Mouse (Mus musculus) intestine, embryonic 15.5 days (tissue): ENCODE results near the gene Gxylt1. TPM values are rescaled to one million over a fixed set of nuclear protein-coding genes. Genes with fewer than 3 reads are reported as not detected.
A peak's percentile ranks its signal among the peaks of the same experiment; 100 is the strongest.

ENCODE experiments used
- ATAC-seq: fragments of 200-750 bp; cut with Nextera tagmentation; 2 replicates; pipeline ENCODE4 v1.8.0; 2017; ENCODE audit warnings: moderate TSS enrichment, moderate library complexity
- H3K27ac ChIP-seq: fragments of 300-500 bp; sonication (generic); 2 replicates; pipeline ENCODE4 v1.5.1; 2015; ENCODE audit warnings: mild to moderate bottlenecking, inconsistent platforms
- H3K27me3 ChIP-seq: fragments of 300-500 bp; sonication (generic); replicated peaks from 2 replicates; pipeline ENCODE4 v1.6.1; 2015; ENCODE audit warnings: inconsistent platforms
- H3K36me3 ChIP-seq: fragments of 300-500 bp; sonication (generic); 2 replicates; pipeline ENCODE4 v1.6.1; 2015; ENCODE audit warnings: inconsistent platforms
- H3K4me1 ChIP-seq: fragments of 300-500 bp; sonication (generic); replicated peaks from 2 replicates; pipeline ENCODE4 v1.6.1; 2015; ENCODE audit warnings: inconsistent platforms
- H3K4me2 ChIP-seq: fragments of 300-500 bp; sonication (generic); replicated peaks from 2 replicates; pipeline ENCODE4 v1.6.1; 2015; ENCODE audit warnings: mild to moderate bottlenecking, inconsistent platforms
- H3K4me3 ChIP-seq: fragments of 300-500 bp; sonication (generic); replicated peaks from 2 replicates; pipeline ENCODE4 v1.5.1; 2015; ENCODE audit warnings: inconsistent platforms
- H3K9ac ChIP-seq: fragments of 300-500 bp; sonication (generic); 2 replicates; pipeline ENCODE4 v1.6.1; 2015; ENCODE audit warnings: inconsistent platforms
- H3K9me3 ChIP-seq: fragments of 300-500 bp; sonication (generic); 2 replicates; pipeline ENCODE4 v1.6.1; 2016; ENCODE audit warnings: inconsistent platforms
- WGBS: fragments of 180-500 bp; shearing (Covaris S2); methylation state at CpG from one replicate; pipeline ENCODE4 v1.1.7; 2015; 5-methylcytosine and 5-hydroxymethylcytosine counted together
- polyA plus RNA-seq: library from polyadenylated mRNA; unstranded; fragments of >200 nt; fragmentation: Nextera tagmentation; extraction: Ambion mirVana; gene quantifications from 2 replicates; pipeline ENCODE4 v1.2.1, GENCODE M21; 2015

Gene Gxylt1
- polyA plus RNA-seq, 1 experiment from 2014 or later, result 10.2 TPM

GRCm38 (mm10) chr15:93273788-93274678, 946 bp downstream of the Gxylt1 start:
- no peak overlapping the region for H3K27ac ChIP-seq
- H3K9me3 ChIP-seq, result no peaks in the 10 kb centered on the region
- H3K36me3 ChIP-seq, result no peaks in the 10 kb centered on the region
- peaks cover 13% of the 10 kb centered on the region; the same call in 1 of the 2 replicates for H3K4me1 ChIP-seq
- H3K4me3 ChIP-seq, result peak overlapping the region; percentile 74
- ATAC-seq, result no peak
- WGBS, result 38% methylated on average over 19 of the region's 19 CpGs
- H3K4me2 ChIP-seq, result peak overlapping the region; percentile 63
- H3K9ac ChIP-seq, result peak overlapping the region; percentile 89
- H3K27me3 ChIP-seq, result no peaks in the 10 kb centered on the region

GRCm38 (mm10) chr15:93272948-93273347, 2.0 kb downstream of the Gxylt1 start:
- Histone ChIP-seq H3K36me3 (no peaks in the 10 kb centered on the region), H3K4me3 (no peak overlapping the region), H3K27ac (no peak overlapping the region), H3K9me3 (no peaks in the 10 kb centered on the region), H3K4me1 (peaks cover 13% of the 10 kb centered on the region; the same call in 1 of the 2 replicates), H3K4me2 (peak overlapping the region; percentile 16), H3K27me3 (no peaks in the 10 kb centered on the region), H3K9ac (no peak overlapping the region)
- no peak for ATAC-seq
- 71% methylated on average over 9 of the region's 9 CpGs for WGBS

- WGBS, result 77% methylated on average over 9 of the region's 9 CpGs
- no peak overlapping the region for H3K9ac ChIP-seq
Observed at GRCm38 (mm10) chr15:93270289-93270855, 4.6 kb downstream of the Gxylt1 start.

GRCm38 (mm10) chr15:93269572-93269971, 5.4 kb downstream of the Gxylt1 start:
- ATAC-seq, result no peak
- H3K9me3 ChIP-seq, result no peaks in the 10 kb centered on the region
- no peaks in the 10 kb centered on the region for H3K27me3 ChIP-seq
- H3K4me1 ChIP-seq, result peaks cover 13% of the 10 kb centered on the region; the same call in 1 of the 2 replicates
- no peak overlapping the region for H3K27ac ChIP-seq
- H3K4me3 ChIP-seq, result no peak overlapping the region
- no peaks in the 10 kb centered on the region for H3K36me3 ChIP-seq
- H3K4me2 ChIP-seq, result no peak overlapping the region
- WGBS, result 93% methylated on average over 7 of the region's 7 CpGs
- H3K9ac ChIP-seq, result no peak overlapping the region

More at GRCm38 (mm10) chr15:93270289-93270855, 4.6 kb downstream of the Gxylt1 start:
- H3K27ac ChIP-seq, result no peak overlapping the region
- no peaks in the 10 kb centered on the region for H3K27me3 ChIP-seq
- no peak overlapping the region for H3K4me3 ChIP-seq
- H3K9me3 ChIP-seq, result no peaks in the 10 kb centered on the region
- no peak overlapping the region for H3K4me2 ChIP-seq
- no peaks in the 10 kb centered on the region for H3K36me3 ChIP-seq
- no peak for ATAC-seq
- peaks cover 13% of the 10 kb centered on the region; the same call in 1 of the 2 replicates for H3K4me1 ChIP-seq

GRCm38 (mm10) chr15:93268001-93268400, 7.0 kb downstream of the Gxylt1 start:
- Histone ChIP-seq H3K9me3 (no peaks in the 10 kb centered on the region), H3K27me3 (no peaks in the 10 kb centered on the region), H3K4me3 (no peak overlapping the region), H3K27ac (no peak overlapping the region), H3K4me1 (0 out of 2 replicates have a peak, but pooled peaks cover 5% of the 10 kb centered on the region), H3K9ac (no peak overlapping the region), H3K36me3 (no peaks in the 10 kb centered on the region), H3K4me2 (no peak overlapping the region)
- 100% methylated on average over 1 of the region's 1 CpGs for WGBS
- ATAC-seq, result no peak

- Histone ChIP-seq H3K9me3 (no peaks in the 10 kb centered on the region), H3K4me1 (0 out of 2 replicates have a peak, but pooled peaks cover 5% of the 10 kb centered on the region), H3K9ac (no peak overlapping the region), H3K36me3 (no peaks in the 10 kb centered on the region), H3K27me3 (no peaks in the 10 kb centered on the region), H3K27ac (no peak overlapping the region), H3K4me2 (no peak overlapping the region), H3K4me3 (no peak overlapping the region)
- 73% methylated on average over 8 of the region's 8 CpGs for WGBS
- ATAC-seq, result no peak
Observed at GRCm38 (mm10) chr15:93267479-93267878, 7.5 kb downstream of the Gxylt1 start.

GRCm38 (mm10) chr15:93266361-93266760, 8.6 kb downstream of the Gxylt1 start:
- no peak for ATAC-seq
- no peak overlapping the region for H3K9ac ChIP-seq
- no peak overlapping the region for H3K27ac ChIP-seq
- H3K4me1 ChIP-seq, result peaks cover 2% of the 10 kb centered on the region; the same call in 1 of the 2 replicates
- 85% methylated on average over 16 of the region's 16 CpGs for WGBS
- H3K9me3 ChIP-seq, result no peaks in the 10 kb centered on the region
- no peak overlapping the region for H3K4me3 ChIP-seq
- H3K36me3 ChIP-seq, result peaks cover 2% of the 10 kb centered on the region; the same call in 1 of the 2 replicates
- H3K27me3 ChIP-seq, result no peaks in the 10 kb centered on the region
- no peak overlapping the region for H3K4me2 ChIP-seq

GRCm38 (mm10) chr15:93265728-93266127, 9.3 kb downstream of the Gxylt1 start:
- Histone ChIP-seq H3K4me1 (peaks cover 2% of the 10 kb centered on the region; the same call in 1 of the 2 replicates), H3K27ac (no peak overlapping the region), H3K9ac (no peak overlapping the region), H3K4me3 (no peak overlapping the region), H3K27me3 (no peaks in the 10 kb centered on the region), H3K36me3 (peaks cover 8% of the 10 kb centered on the region), H3K9me3 (no peaks in the 10 kb centered on the region), H3K4me2 (no peak overlapping the region)
- WGBS, result 39% methylated on average over 2 of the region's 2 CpGs
- ATAC-seq, result no peak

- no peak overlapping the region for H3K27ac ChIP-seq
- H3K36me3 ChIP-seq, result peaks cover 8% of the 10 kb centered on the region
- no peaks in the 10 kb centered on the region for H3K9me3 ChIP-seq
- no peaks in the 10 kb centered on the region; the same call in 1 of the 2 replicates for H3K4me1 ChIP-seq
- H3K4me2 ChIP-seq, result no peak overlapping the region
- no peak overlapping the region for H3K9ac ChIP-seq
- no peak for ATAC-seq
- 72% methylated on average over 3 of the region's 3 CpGs for WGBS
- no peaks in the 10 kb centered on the region for H3K27me3 ChIP-seq
- H3K4me3 ChIP-seq, result no peak overlapping the region
Observed at GRCm38 (mm10) chr15:93265231-93265630, 9.7 kb downstream of the Gxylt1 start.

- WGBS, result 86% methylated on average over 3 of the region's 3 CpGs
- no peak overlapping the region for H3K27ac ChIP-seq
- H3K36me3 ChIP-seq, result peaks cover 8% of the 10 kb centered on the region
- no peak for ATAC-seq
- H3K4me2 ChIP-seq, result no peak overlapping the region
- H3K4me3 ChIP-seq, result no peak overlapping the region
- H3K27me3 ChIP-seq, result no peaks in the 10 kb centered on the region
- H3K4me1 ChIP-seq, result no peaks in the 10 kb centered on the region; the same call in 1 of the 2 replicates
- no peaks in the 10 kb centered on the region for H3K9me3 ChIP-seq
- H3K9ac ChIP-seq, result no peak overlapping the region
Observed at GRCm38 (mm10) chr15:93264221-93264620, 10.8 kb downstream of the Gxylt1 start.

GRCm38 (mm10) chr15:93263566-93263965, 11.4 kb downstream of the Gxylt1 start:
- Histone ChIP-seq H3K27me3 (no peaks in the 10 kb centered on the region), H3K4me3 (no peak overlapping the region), H3K9ac (no peak overlapping the region), H3K36me3 (peaks cover 8% of the 10 kb centered on the region), H3K4me1 (no peaks in the 10 kb centered on the region; the same call in 1 of the 2 replicates), H3K27ac (no peak overlapping the region), H3K9me3 (no peaks in the 10 kb centered on the region), H3K4me2 (no peak overlapping the region)
- WGBS, result 81% methylated on average over 7 of the region's 7 CpGs
- no peak for ATAC-seq

- no peak for ATAC-seq
- no peak overlapping the region for H3K4me2 ChIP-seq
Observed at GRCm38 (mm10) chr15:93262818-93263217, 12.2 kb downstream of the Gxylt1 start.

More at GRCm38 (mm10) chr15:93262818-93263217, 12.2 kb downstream of the Gxylt1 start:
- Histone ChIP-seq H3K27ac (no peak overlapping the region), H3K4me3 (no peak overlapping the region), H3K9me3 (no peaks in the 10 kb centered on the region), H3K36me3 (peaks cover 9% of the 10 kb centered on the region), H3K9ac (no peak overlapping the region), H3K27me3 (no peaks in the 10 kb centered on the region), H3K4me1 (no peaks in the 10 kb centered on the region; the same call in 1 of the 2 replicates)
- WGBS, result 56% methylated on average over 5 of the region's 5 CpGs
